Mouse (Mus musculus) lung, postnatal 14 days (tissue): ENCODE results near the gene Cela3a.
"Not testable (repeated sequence)": the region's sequence is repeated elsewhere in the genome, so short reads cannot be mapped to it uniquely, and the experiment has no call there.

ENCODE experiments used
- DNase-seq: peaks from one replicate; pipeline ENCODE4 v3.0.0; 2021

Cela3a gene

DNA sequence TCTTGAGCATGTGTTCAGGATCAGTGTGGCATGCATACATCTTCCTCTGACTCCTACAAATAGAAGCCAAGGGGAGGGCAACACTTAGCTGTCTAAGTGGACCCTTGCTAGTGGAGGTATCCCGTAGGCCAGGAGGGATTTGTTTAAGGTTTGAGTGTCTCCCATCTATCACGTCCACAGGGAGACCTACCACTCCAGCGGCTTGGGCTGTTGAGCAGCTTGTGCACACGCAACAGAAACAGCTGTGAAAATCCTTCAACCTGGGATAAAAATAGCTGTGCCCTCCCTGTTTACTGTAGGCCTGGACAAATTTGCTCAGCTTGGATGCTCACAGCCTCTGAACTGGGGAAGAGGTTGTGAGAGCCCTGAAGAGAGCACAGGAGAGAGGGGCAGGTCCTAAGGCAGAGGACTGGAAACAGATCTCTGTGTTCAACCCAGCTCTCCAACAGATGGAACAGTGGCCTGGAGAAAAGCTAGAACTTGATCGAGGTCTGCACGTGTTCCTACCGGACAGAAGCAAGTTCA, 2.7 kb upstream of the Cela3a start:
- not testable (repeated sequence) for DNase-seq

- no peak for DNase-seq
Observed at GRCm38 (mm10) chr4:137405571-137405970, 4.0 kb downstream of the Cela3a start.

GRCm38 (mm10) chr4:137396641-137397525, 12.7 kb downstream of the Cela3a start:
- peak; percentile 24 for DNase-seq

DNA sequence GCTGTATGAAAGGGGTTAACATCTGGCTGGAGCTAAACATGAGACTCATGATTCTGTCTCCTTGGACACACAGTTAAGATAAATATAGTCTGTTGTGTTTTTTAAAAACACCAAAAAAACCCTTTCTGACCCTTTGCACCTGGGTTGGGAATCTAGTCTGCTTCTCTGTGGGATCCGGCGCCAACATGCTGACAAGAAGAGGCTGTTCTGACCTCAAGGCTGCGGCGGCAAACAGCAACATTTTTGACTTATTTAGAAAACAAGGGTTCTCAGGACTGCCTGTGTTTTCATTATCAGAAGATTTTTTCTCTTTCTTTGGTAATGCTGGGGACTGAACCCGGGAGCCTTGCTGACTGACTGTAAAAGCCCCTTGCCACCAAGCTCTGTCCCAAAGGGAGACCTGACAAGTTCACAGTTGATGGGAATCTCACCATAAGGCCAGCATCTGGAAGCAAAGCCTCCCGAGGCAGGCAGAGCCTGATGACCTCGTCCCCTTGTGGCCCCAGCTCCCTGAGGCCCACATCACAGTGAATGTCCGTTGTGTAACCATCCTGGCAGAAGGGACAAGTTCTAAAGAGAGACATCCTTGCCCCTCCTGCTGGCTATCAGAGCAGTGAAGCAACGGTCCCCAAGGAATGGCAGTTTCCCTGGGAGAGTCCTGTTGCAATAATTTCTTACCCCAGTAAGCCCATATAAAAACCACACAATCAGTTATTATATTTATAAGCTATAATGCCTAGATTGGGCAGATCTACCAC, 16.0 kb downstream of the Cela3a start:
- peak; percentile 38 for DNase-seq

DNA sequence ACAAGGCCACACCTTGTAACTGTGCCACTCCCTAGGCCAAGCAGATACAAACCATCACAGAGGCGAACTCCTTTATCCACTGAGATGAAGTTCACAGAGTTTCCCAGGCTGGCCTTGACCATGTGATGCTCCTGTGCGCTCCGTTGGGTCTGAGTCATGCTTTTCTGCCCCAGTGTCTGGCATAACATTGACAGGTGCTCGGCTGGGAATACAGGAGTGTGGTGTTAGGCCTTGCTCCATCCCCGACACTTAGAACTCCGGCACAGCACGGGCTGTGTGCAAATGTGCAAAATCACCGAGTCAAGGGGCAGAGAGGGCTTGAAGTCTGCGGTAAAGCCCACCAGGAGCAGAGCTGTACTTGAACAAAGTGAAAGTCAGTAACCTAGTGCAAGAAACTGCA, 16.7 kb downstream of the Cela3a start:
- no peak for DNase-seq

GRCm38 (mm10) chr4:137391287-137391686, 18.3 kb downstream of the Cela3a start:
- DNase-seq, result no peak

- no peak for DNase-seq
Observed at GRCm38 (mm10) chr4:137390196-137390595, 19.4 kb downstream of the Cela3a start.

DNA sequence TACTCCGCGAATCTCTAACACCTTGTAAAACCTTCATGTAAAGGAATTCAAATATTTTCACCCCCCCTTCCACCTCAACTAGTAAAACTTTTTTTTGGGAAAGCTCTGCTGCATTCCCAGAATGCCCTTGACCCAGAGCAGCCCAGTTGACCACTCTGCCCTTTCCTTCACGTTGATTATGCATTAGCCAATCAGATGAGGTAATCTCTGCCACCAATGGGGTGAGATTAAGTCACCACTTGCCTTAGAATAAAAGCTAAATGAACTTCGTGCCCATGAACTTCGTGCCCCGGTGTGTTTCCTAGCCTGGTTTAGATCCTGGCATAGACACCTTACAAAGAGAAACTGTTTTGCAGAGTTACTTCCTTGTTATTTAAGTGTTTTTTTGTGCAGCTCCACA, 20.6 kb downstream of the Cela3a start:
- no peak for DNase-seq

DNA sequence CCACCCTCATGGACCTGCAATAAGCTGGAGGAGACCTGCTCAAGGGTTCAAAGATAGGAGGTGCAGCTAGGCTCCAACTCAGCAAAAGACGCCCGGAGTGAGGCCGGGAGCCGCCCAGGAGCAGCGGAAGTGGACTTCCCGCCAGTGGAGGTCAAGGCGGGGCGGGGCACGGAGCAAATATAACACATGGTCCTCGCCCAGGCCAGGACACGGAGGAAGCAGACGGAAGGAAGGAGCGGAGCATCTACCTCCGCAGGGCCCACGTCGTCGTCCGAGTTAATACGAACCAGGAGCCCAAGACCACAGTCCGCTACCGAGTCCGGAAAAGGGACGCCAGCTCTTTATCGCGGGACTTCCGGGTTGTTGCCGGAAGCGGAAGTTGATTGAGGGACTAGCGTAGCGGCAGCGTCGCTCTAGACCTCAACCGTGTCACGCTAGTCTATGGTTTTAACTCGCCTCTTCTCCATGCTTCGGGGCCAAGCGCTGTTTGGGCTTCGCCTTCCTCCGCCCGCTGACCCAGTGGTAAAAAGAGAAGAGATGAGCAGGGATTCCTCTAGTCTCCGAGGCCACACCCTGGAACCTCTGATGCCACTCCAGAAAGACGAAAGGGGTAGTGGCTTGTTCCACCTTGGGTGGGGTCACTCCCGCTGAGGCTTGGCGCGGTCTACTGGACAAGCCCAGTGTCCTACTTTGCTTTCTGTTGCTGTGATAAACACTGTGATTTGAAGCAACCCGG, 21.4 kb downstream of the Cela3a start:
- peak; percentile 86 for DNase-seq

- DNase-seq, result no peak
Observed at GRCm38 (mm10) chr4:137387482-137388058, 22.0 kb downstream of the Cela3a start.

GRCm38 (mm10) chr4:137380702-137381605, 28.6 kb downstream of the Cela3a start:
- no peak for DNase-seq

GRCm38 (mm10) chr4:137379713-137380255, 29.8 kb downstream of the Cela3a start:
- DNase-seq, result no peak

DNA sequence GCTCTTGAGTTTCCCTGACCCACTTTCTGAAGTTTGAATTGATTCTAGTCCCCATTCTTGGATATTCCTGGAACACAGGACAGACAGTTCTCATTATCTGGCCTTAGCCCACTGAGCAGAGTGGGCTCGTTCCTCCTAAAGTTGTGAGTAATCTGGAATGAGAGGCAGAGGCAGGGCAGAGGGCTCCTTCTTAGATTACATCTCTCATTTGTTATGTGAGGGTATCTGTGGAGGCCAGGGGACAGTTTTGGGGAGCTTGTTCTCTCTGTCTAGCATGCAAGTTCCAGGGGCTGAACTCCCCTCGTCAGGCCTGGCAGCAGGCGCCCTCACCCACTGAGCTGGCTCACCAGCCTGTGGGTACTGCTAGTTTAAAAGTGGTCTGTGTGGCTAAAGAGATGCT, 30.5 kb downstream of the Cela3a start:
- DNase-seq, result no peak

- DNase-seq, result no peak
Observed at GRCm38 (mm10) chr4:137377526-137378304, 31.9 kb downstream of the Cela3a start.

DNA sequence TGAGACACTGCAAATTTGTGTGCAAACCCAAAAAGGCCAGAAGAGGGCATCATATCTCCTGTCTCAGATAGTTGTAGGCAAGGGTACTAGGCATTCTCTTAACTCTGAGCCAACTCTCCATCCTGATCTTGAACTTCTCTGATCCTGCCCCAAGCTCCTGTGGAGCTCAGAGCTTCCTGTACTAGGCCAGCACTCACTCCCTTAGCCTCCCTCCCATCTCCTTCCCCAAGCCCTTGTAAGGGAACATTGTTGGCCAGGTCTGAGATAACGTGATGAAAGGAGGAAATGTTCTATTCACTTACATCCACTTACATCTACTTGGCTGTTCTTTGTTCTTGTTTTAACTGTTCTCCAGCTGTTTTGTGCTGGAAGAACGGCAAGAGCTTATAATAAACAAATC, 32.8 kb downstream of the Cela3a start:
- no peak for DNase-seq

GRCm38 (mm10) chr4:137375314-137376278, 34.0 kb downstream of the Cela3a start:
- no peak for DNase-seq

GRCm38 (mm10) chr4:137373711-137374110, 35.9 kb downstream of the Cela3a start:
- no peak for DNase-seq

DNA sequence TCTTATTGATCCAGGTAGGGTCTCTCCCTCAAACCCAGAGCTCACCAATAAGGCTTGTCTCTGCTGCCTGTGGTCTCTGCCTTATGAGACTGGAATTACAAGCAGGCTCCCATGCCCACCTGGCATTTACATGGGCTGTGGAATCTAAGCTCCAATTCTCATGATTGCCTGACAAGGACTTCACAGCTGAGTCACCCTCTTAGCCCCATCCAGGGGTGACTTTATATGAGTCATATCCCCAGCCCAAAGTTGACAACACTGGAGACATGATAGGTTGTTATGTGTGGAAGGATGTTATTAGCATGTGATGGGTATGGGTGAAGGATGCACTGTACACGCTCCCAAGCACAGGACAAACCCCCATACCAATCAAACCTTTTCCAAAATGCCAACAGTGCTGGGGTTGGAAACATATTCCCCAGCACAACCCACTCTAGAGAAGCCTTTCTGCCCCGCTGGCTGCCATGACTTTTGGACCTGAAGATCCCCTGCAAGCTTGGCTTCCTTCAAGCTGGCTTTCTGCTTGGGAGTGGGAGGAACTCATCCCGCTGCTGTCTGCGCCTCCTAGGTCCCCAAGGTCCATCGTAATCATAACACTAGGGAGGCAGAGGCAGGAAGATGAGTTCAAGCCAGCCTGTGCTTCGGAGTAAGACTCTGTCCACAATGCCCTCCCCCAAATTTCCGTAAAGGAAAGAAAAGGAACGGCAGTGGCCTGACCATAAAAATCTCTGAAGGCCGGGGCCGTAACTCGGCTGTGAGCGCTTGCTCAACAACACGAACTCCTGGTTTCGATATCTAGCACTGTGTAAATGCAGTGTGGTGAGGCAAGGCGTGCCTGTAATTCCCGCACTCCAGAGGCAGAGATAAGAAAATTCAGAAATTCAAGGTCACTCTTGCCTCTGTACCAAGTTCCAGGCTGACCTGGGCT, 37.7 kb downstream of the Cela3a start:
- DNase-seq, result no peak
